Mouse (Mus musculus): ENCODE measurements at regions not wholly inside any gene's neighbourhood (a gene's known extent, or its start where the extent isn't known, plus 50 kb on each side); places are given as distances from the start of the nearest gene placed in this dataset.
A peak's percentile ranks its signal among the peaks of the same experiment; 100 is the strongest.

- DNase-seq (ENCODE audit: low spot score in 2 of 2): no peak
These were observed 62.3 kb upstream of the Agr3 start for GRCm38 (mm10) chr12:35863141-35863540.

GRCm38 (mm10) chr12:35853159-35853558 is 72.3 kb upstream of the Agr3 start:
- peak; percentile 30 to 44 for DNase-seq (ENCODE audit: low spot score in 2 of 2)

- DNase-seq (ENCODE audit: low spot score in 2 of 2): peak; percentile 68 to 70
These were observed 78.4 kb upstream of the Agr3 start for GRCm38 (mm10) chr12:35846905-35847610.

- no peak for DNase-seq (ENCODE audit: low spot score in 2 of 2)
These were observed 88.5 kb upstream of the Agr3 start for GRCm38 (mm10) chr12:35836946-35837345.

GRCm38 (mm10) chr12:35833285-35833684 is 92.1 kb upstream of the Agr3 start:
- peak in 1 of 2 experiments; percentile 23 for DNase-seq (ENCODE audit: low spot score in 2 of 2)

GRCm38 (mm10) chr12:35831922-35832512 is 93.4 kb upstream of the Agr3 start:
- no peak for DNase-seq (ENCODE audit: low spot score in 2 of 2)

GRCm38 (mm10) chr12:35831268-35831667 is 94.2 kb upstream of the Agr3 start:
- peak in 1 of 2 experiments; percentile 42 for DNase-seq (ENCODE audit: low spot score in 2 of 2)

- no peak for DNase-seq (ENCODE audit: low spot score in 2 of 2)
These were observed 97.6 kb upstream of the Agr3 start for GRCm38 (mm10) chr12:35827797-35828196.

GRCm38 (mm10) chr12:35826990-35827389 is 98.4 kb upstream of the Agr3 start:
- DNase-seq (ENCODE audit: low spot score in 2 of 2): no peak

GRCm38 (mm10) chr12:35824587-35824987 is 100.8 kb upstream of the Agr3 start:
- no peak for DNase-seq (ENCODE audit: low spot score in 2 of 2)

GRCm38 (mm10) chr12:35799261-35799660 is 126.2 kb upstream of the Agr3 start:
- DNase-seq (ENCODE audit: low spot score in 2 of 2): peak; percentile 8 to 57

GRCm38 (mm10) chr12:35775396-35775795 is 150.0 kb upstream of the Agr3 start:
- no peak for DNase-seq (ENCODE audit: low spot score in 2 of 2)

GRCm38 (mm10) chr12:35770387-35771024 is 154.9 kb upstream of the Agr3 start:
- no peak for DNase-seq (ENCODE audit: low spot score in 2 of 2)

GRCm38 (mm10) chr12:35758916-35759315 is 166.5 kb upstream of the Agr3 start:
- DNase-seq (ENCODE audit: low spot score in 2 of 2): no peak

GRCm38 (mm10) chr12:35755159-35755558 is 170.3 kb upstream of the Agr3 start:
- peak in 1 of 2 experiments; percentile 2 for DNase-seq (ENCODE audit: low spot score in 2 of 2)

GRCm38 (mm10) chr12:35747997-35748396 is 177.4 kb upstream of the Agr3 start:
- no peak for DNase-seq (ENCODE audit: low spot score in 2 of 2)

- DNase-seq (ENCODE audit: low spot score in 2 of 2): peak; percentile 15 to 67
These were observed 178.6 kb upstream of the Agr3 start for GRCm38 (mm10) chr12:35746691-35747299.

GRCm38 (mm10) chr12:35742729-35743128 is 182.7 kb upstream of the Agr3 start:
- no peak for DNase-seq (ENCODE audit: low spot score in 2 of 2)

GRCm38 (mm10) chr12:35736427-35736826 is 189.0 kb upstream of the Agr3 start:
- peak in 1 of 2 experiments; percentile 32 for DNase-seq (ENCODE audit: low spot score in 2 of 2)

GRCm38 (mm10) chr12:35735002-35735401 is 190.4 kb upstream of the Agr3 start:
- DNase-seq (ENCODE audit: low spot score in 2 of 2): no peak

- DNase-seq (ENCODE audit: low spot score in 2 of 2): no peak
These were observed 191.0 kb upstream of the Agr3 start for GRCm38 (mm10) chr12:35734371-35734770.

GRCm38 (mm10) chr12:35733580-35733979 is 191.8 kb upstream of the Agr3 start:
- DNase-seq (ENCODE audit: low spot score in 2 of 2): no peak

All from heart, adult 9 months (tissue).